Mouse (Mus musculus) MEL (cell line): Measurements from ENCODE around the gene Pllp. TPM values are rescaled to one million over a fixed set of nuclear protein-coding genes. Genes with fewer than 3 reads are reported as not detected.

ENCODE experiments used
- DNase-seq: peaks from one replicate; pipeline ENCODE4 v3.0.0; 2011; ENCODE audit warnings: low read depth, low spot score
- H3K27ac ChIP-seq: 2 replicates; pipeline ENCODE4 v1.5.1; 2012; ENCODE audit warnings: low read depth, mild to moderate bottlenecking, control low read depth, low read length, moderate library complexity; ENCODE audit not compliant: control insufficient read depth
- H3K27me3 ChIP-seq, 2 experiments: fragments of 150-350 bp in 1 of 2; sonication (generic) in 1 of 2; 2 replicates each; pipeline ENCODE4 v1.6.1; 2012; ENCODE audit warnings: low read length in 2 of 2, mild to moderate bottlenecking in 2 of 2, improper control_type of control experiment in 1 of 2, moderate library complexity in 1 of 2; ENCODE audit not compliant: insufficient read depth in 2 of 2, control insufficient read depth in 1 of 2
- H3K36me3 ChIP-seq, 2 experiments: 2 replicates each; pipeline ENCODE4 v1.6.1; 2012 to 2014; ENCODE audit warnings: low read length in 2 of 2, improper control_type of control experiment in 1 of 2, inconsistent platforms in 1 of 2, mild to moderate bottlenecking in 1 of 2; ENCODE audit not compliant: insufficient read depth in 2 of 2, control insufficient read depth in 1 of 2
- H3K4me1 ChIP-seq, 2 experiments: fragments of 150-350 bp in 1 of 2; sonication (generic) in 1 of 2; 2 replicates each; pipeline ENCODE4 v1.6.1; 2012; ENCODE audit warnings: low read length in 2 of 2, improper control_type of control experiment in 1 of 2, mild to moderate bottlenecking in 1 of 2; ENCODE audit not compliant: insufficient read depth in 2 of 2, control insufficient read depth in 1 of 2
- H3K4me3 ChIP-seq, 2 experiments: fragments of 150-350 bp in 1 of 2; sonication (generic) in 1 of 2; 2 replicates each; pipeline ENCODE4 v1.5.1; 2012; ENCODE audit warnings: low read depth in 2 of 2, low read length in 2 of 2, mild to moderate bottlenecking in 2 of 2, moderate library complexity in 2 of 2, control low read depth in 1 of 2, improper control_type of control experiment in 1 of 2; ENCODE audit not compliant: control insufficient read depth in 1 of 2, insufficient read depth in 1 of 2
- H3K79me2 ChIP-seq: 2 replicates; pipeline ENCODE4 v1.6.1; 2012; ENCODE audit warnings: mild to moderate bottlenecking, low read length, moderate library complexity; ENCODE audit not compliant: control insufficient read depth, poor library complexity, insufficient read depth
- H3K9ac ChIP-seq: 2 replicates; pipeline ENCODE4 v1.6.1; 2012; ENCODE audit warnings: low read depth, mild to moderate bottlenecking, control low read depth, low read length, moderate library complexity; ENCODE audit not compliant: control insufficient read depth, poor library complexity, severe bottlenecking
- H3K9me3 ChIP-seq: fragments of 150-350 bp; sonication (generic); replicated peaks from 2 replicates; pipeline ENCODE4 v1.6.1; 2012; ENCODE audit warnings: mild to moderate bottlenecking, low read length, improper control_type of control experiment, moderate library complexity; ENCODE audit not compliant: insufficient read depth
- CHD1 ChIP-seq: IDR thresholded peaks from 2 replicates; pipeline ENCODE4 v1.6.1; 2012; ENCODE audit warnings: low read depth, mild to moderate bottlenecking, inconsistent platforms, low read length, improper control_type of control experiment
- CTCF ChIP-seq, 3 experiments: IDR thresholded peaks in 2 of 3; conservative IDR thresholded peaks in 1 of 3; 2 replicates each; pipeline ENCODE4 v1.5.1; 2011 to 2012; ENCODE audit warnings: low read length in 3 of 3, low read depth in 2 of 3, mild to moderate bottlenecking in 2 of 3, improper control_type of control experiment in 1 of 3, inconsistent platforms in 1 of 3, mixed read lengths in 1 of 3, moderate library complexity in 1 of 3; ENCODE audit not compliant: control insufficient read depth in 1 of 3, insufficient read depth in 1 of 3, poor library complexity in 1 of 3, severe bottlenecking in 1 of 3
- E2F4 ChIP-seq: IDR thresholded peaks from 2 replicates; pipeline ENCODE4 v1.6.1; 2011; ENCODE audit warnings: low read depth, low read length, improper control_type of control experiment, borderline replicate concordance
- ELF1 ChIP-seq: IDR thresholded peaks from 2 replicates; pipeline ENCODE4 v1.6.1; 2014; ENCODE audit warnings: low read depth, mild to moderate bottlenecking, inconsistent platforms, low read length, improper control_type of control experiment, moderate library complexity
- GABPA ChIP-seq: IDR thresholded peaks from 2 replicates; pipeline ENCODE4 v1.6.1; 2012; ENCODE audit warnings: low read depth, mild to moderate bottlenecking, inconsistent platforms, low read length, improper control_type of control experiment, moderate library complexity
- HCFC1 ChIP-seq: IDR thresholded peaks from 2 replicates; pipeline ENCODE4 v1.6.1; 2012; ENCODE audit warnings: low read depth, mild to moderate bottlenecking, inconsistent platforms, low read length, improper control_type of control experiment, moderate library complexity
- JUND ChIP-seq: IDR thresholded peaks from 2 replicates; pipeline ENCODE4 v1.6.1; 2011; ENCODE audit warnings: low read depth, mild to moderate bottlenecking, improper control_type of control experiment, low read length
- KAT2A ChIP-seq: conservative IDR thresholded peaks from 2 replicates; pipeline ENCODE4 v1.6.1; 2012; ENCODE audit warnings: low read depth, low read length, improper control_type of control experiment, inconsistent platforms
- MAFK ChIP-seq: IDR thresholded peaks from 2 replicates; pipeline ENCODE4 v1.6.1; 2011; ENCODE audit warnings: low read depth, mild to moderate bottlenecking, low read length, improper control_type of control experiment, borderline replicate concordance
- MEF2A ChIP-seq: IDR thresholded peaks from 2 replicates; pipeline ENCODE4 v1.6.1; 2014; ENCODE audit warnings: low read depth, mild to moderate bottlenecking, inconsistent platforms, low read length, improper control_type of control experiment; ENCODE audit not compliant: poor library complexity, insufficient replicate concordance, severe bottlenecking; ENCODE audit errors: extremely low read depth
- MXI1 ChIP-seq: IDR thresholded peaks from 2 replicates; pipeline ENCODE4 v1.6.1; 2011; ENCODE audit warnings: mild to moderate bottlenecking, low read depth, low read length, improper control_type of control experiment
- MYB ChIP-seq: IDR thresholded peaks from 2 replicates; pipeline ENCODE4 v1.6.1; 2011; ENCODE audit warnings: mild to moderate bottlenecking, low read depth, low read length, improper control_type of control experiment
- MYC ChIP-seq: IDR thresholded peaks from 2 replicates; pipeline ENCODE4 v1.6.1; 2011; ENCODE audit warnings: low read depth, mild to moderate bottlenecking, low read length, improper control_type of control experiment, moderate library complexity
- NELFE ChIP-seq: IDR thresholded peaks from 2 replicates; pipeline ENCODE4 v1.6.1; 2011; ENCODE audit warnings: low read depth, low read length, improper control_type of control experiment
- POLR2A ChIP-seq, 2 experiments: IDR thresholded peaks; 2 replicates each; pipeline ENCODE4 v1.6.1; 2011 to 2012; ENCODE audit warnings: low read length in 2 of 2, mild to moderate bottlenecking in 2 of 2, control low read depth in 1 of 2, improper control_type of control experiment in 1 of 2, low read depth in 1 of 2, moderate library complexity in 1 of 2; ENCODE audit not compliant: control insufficient read depth in 1 of 2, insufficient read depth in 1 of 2, poor library complexity in 1 of 2
- RCOR1 ChIP-seq: IDR thresholded peaks from 2 replicates; pipeline ENCODE4 v1.6.1; 2012; ENCODE audit warnings: low read depth, mild to moderate bottlenecking, inconsistent platforms, low read length, improper control_type of control experiment
- SIN3A ChIP-seq: IDR thresholded peaks from 2 replicates; pipeline ENCODE4 v1.6.1; 2012; ENCODE audit warnings: low read length, improper control_type of control experiment, inconsistent platforms
- SMC3 ChIP-seq: IDR thresholded peaks from 2 replicates; pipeline ENCODE4 v1.6.1; 2011; ENCODE audit warnings: low read depth, low read length, improper control_type of control experiment
- TBP ChIP-seq: IDR thresholded peaks from 2 replicates; pipeline ENCODE4 v1.8.0; 2011; ENCODE audit warnings: low read depth, low read length, improper control_type of control experiment
- USF1 ChIP-seq: IDR thresholded peaks from 2 replicates; pipeline ENCODE4 v1.6.1; 2014; ENCODE audit warnings: low read depth, mild to moderate bottlenecking, inconsistent platforms, low read length, improper control_type of control experiment, moderate library complexity
- ZMIZ1 ChIP-seq: IDR thresholded peaks from 2 replicates; pipeline ENCODE4 v1.6.1; 2012; ENCODE audit warnings: low read depth, mild to moderate bottlenecking, inconsistent platforms, low read length, improper control_type of control experiment, moderate library complexity
- polyA plus RNA-seq, 2 experiments: library from polyadenylated mRNA; stranded (reverse) in 1 of 2; unstranded in 1 of 2; fragments of >175 nt in 1 of 2; fragments of >200 nt in 1 of 2; gene quantifications; 2 replicates each; pipeline versions ENCODE4 v1.2.1 to v1.2.4; 2012; ENCODE audit warnings: low replicate concordance in 2 of 2, low read depth in 1 of 2; ENCODE audit not compliant: insufficient read length in 2 of 2, insufficient read depth in 1 of 2, missing spikeins in 1 of 2
- total RNA-seq: library from RNA; depleted of rRNA; stranded (reverse); fragments of 300-350 nt; gene quantifications from 2 replicates; pipeline ENCODE4 v1.2.3, GENCODE M21; 2012

The Pllp gene
- total and polyA plus RNA-seq, 3 experiments: 0.06 TPM; not detected in 2

DNA sequence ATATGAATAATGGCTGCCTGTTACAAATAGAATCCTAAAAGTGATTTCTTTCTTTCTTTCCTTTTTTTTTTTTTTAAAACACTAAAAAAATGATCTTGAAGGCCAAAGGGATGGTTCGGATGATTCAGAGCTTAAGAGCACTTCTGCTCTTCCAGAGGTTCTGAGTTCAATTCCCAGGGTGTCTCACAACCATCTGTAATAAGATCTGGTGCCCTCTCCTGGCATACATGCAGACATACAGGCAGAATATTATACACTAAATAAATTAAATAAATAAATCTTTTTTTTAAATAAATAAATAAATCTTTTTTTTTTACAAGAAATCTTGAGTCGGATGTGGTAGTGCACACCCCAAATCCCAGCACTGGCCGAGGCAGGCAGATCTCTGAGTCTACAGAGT, 54.1 kb downstream of the Pllp start:
- Histone ChIP-seq H3K79me2 (no peaks in the 10 kb centered on the region), H3K9me3 (no peaks in the 10 kb centered on the region), H3K4me1 (peaks cover 14 to 16% of the 10 kb centered on the region in 2 experiments), H3K4me3 (no peak overlapping the region), H3K36me3 (peaks cover 18 to 36% of the 10 kb centered on the region in 2 experiments), H3K27me3 (no peaks in the 10 kb centered on the region), H3K27ac (no peak overlapping the region), H3K9ac (no peak overlapping the region)
- TF ChIP-seq SMC3 (peak; percentile 23; the same call in 1 of the 2 replicates), CTCF (IDR thresholded peaks at IDR 0.05 in 2 of 3, conservative IDR thresholded peaks at IDR 0.05 in 1 of 3; ENCODE audit: control insufficient read depth in 1 of 3, insufficient read depth in 1 of 3, low read depth in 2 of 3, low read length in 3 of 3, poor library complexity in 1 of 3, severe bottlenecking in 1 of 3) (peak in 1 of 3 experiments; percentile 25; a peak in 1 of 6 replicates), NELFE (no peak), MYC (no peak)
- DNase-seq: peak; percentile 35

DNA sequence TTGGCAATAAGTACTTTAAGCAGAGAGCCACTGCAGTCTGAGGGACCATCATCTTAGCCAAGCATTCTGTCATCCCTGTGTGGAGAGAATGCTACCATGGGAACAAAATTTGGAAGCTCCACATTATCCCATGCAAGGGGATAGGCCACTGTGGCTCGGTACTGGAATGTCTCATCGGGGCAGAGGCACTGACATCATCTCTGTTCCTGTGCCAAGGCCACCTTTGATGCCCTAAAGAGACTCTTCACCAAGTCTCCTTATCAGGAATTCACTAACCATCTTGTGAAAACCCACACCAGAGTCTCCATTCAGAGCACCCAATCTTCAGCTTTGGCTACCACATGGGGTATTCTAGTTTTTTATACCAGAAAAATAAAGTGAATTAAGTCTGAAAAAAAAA, 54.9 kb downstream of the Pllp start:
- no peaks in the 10 kb centered on the region for H3K27me3 ChIP-seq
- peaks cover 14 to 16% of the 10 kb centered on the region in 2 experiments for H3K4me1 ChIP-seq
- no peaks in the 10 kb centered on the region for H3K79me2 ChIP-seq
- no peak overlapping the region for H3K27ac ChIP-seq
- no peak for TF ChIP-seq RCOR1
- no peak for TF ChIP-seq MYB
- no peak for TF ChIP-seq GABPA
- no peak for TF ChIP-seq MEF2A
- TF ChIP-seq SIN3A: no peak
- TF ChIP-seq USF1: no peak
- TF ChIP-seq KAT2A: no peak
- TF ChIP-seq HCFC1: no peak
- no peak for TF ChIP-seq POLR2A (IDR thresholded peaks at IDR 0.05; ENCODE audit: control insufficient read depth in 1 of 2, insufficient read depth in 1 of 2, low read depth in 1 of 2, low read length in 2 of 2, poor library complexity in 1 of 2)
- no peak for TF ChIP-seq E2F4
- TF ChIP-seq ELF1: no peak
- TF ChIP-seq TBP: no peak
- TF ChIP-seq ZMIZ1: no peak
- TF ChIP-seq SMC3: no peak
- TF ChIP-seq MXI1: no peak
- TF ChIP-seq JUND: no peak
- no peak for TF ChIP-seq CHD1
- no peak for TF ChIP-seq MAFK
- no peaks in the 10 kb centered on the region for H3K9me3 ChIP-seq
- H3K4me3 ChIP-seq: no peak overlapping the region
- no peak for DNase-seq
- peaks cover 20 to 39% of the 10 kb centered on the region in 2 experiments for H3K36me3 ChIP-seq
- no peak overlapping the region for H3K9ac ChIP-seq
